Mouse (Mus musculus) adrenal gland, adult 18-20 months (tissue): ENCODE results near the gene Pttg1ip. TPM values are rescaled to one million over a fixed set of nuclear protein-coding genes. Genes with fewer than 3 reads are reported as not detected.

Experiments
- DNase-seq, 2 experiments: peaks; one replicate each; pipeline ENCODE4 v3.0.0; 2021 to 2022; ENCODE audit warnings: low spot score in 2 of 2
- microRNA-seq, 2 experiments: library from miRNA; unstranded; fragments of <30 nt; microRNA quantifications; one replicate each; pipeline ENCODE4 v1.2.0; 2021; ENCODE audit warnings: borderline number of aligned reads in 2 of 2
- total RNA-seq, 2 experiments: library from RNA; stranded (reverse); gene quantifications; 1 replicate in 1 of 2; 2 replicates in 1 of 2; pipeline ENCODE4 v1.2.3; 2021

The Pttg1ip gene
- total RNA-seq, 2 experiments from 2014 or later = 175 to 203 TPM

DNA sequence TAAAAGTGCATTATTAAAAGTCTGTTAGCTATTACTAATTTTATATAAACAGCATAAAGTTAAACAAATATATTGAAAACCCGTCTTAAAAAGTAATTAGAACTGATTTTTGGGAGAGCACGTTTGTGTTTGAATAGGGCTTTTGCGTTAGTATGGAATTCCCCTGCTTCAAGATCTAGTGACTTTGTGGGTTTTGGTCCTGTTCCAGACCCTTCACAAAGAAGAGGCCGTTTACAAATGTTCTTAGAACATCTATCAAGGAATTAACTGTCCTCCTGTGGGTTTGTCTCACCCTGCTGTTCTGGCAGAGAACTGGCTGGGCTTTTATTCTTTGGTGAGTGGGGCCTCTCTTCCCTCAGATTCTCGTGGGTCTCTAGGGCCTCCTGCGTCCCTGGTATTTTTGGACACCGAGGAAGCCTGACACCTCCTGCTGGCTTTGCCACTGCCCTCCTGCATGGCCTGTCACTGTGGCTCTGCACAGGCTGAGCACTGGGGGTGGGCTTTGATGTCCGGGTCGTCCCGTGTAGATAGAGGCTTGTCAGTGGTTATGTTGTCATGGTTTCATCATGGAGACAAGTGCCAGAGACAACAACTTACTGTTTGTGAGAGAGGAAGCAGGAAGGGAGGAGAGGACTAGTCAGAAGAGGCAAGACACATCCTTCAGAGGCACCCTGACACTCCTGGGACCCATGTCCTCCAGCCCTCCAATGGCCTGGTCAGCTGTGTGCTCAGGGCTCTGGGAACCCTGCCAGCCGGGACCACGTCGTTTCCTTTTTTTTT is 53.1 kb downstream of the Pttg1ip start:
- no peak for DNase-seq

DNA sequence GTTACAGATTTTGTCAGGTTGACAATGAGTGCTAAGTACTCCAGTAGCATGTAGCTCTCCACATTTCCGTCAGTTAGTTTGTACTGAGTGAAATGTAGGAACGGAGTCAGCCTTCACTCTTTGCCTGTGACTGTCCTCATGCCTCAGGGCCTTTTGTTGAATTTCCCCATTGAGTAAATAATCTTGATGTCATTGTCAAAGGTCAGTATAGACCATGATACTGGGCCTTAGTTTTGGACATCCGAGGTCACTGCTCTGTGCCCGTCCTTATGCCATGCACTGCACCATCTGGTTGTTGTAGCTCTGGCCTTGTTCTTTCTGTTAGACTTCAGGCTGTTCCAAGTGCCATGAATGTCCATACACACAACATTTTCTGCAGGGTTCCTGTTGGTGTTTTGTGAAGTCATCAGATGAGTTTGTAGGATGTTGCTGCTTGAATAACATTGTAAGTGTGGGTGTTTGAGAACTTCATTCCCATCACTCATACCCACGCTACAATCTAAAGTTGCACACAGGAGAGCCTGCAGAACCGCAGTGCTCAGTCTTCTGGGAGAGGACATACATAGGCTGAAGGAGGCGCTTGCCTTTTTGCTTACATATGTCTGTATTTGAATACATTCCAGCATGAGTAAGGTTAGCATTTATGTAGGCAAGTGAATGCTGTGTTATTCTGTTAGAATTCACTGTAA is 54.9 kb downstream of the Pttg1ip start:
- no peak for DNase-seq

DNA sequence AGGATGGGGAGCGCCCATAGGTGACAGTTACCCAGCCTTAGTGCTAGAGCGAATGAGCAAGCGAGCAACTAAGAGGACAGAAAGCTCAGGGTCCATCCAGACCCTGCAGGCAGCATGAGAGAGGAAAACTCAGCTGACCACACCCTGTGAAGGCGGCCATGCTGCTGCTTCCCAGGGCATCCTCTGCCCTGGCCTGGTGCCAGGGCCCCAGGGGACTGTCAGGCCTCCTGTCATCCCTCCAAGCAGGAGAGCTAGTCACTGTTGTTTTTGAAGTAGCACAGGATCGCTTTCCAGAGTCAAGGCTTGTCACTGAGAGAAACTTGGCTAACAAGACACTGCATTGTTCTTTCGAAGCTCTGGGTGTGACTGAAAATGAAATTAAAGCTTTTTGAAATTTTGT is 57.4 kb downstream of the Pttg1ip start:
- no peak for DNase-seq

DNA sequence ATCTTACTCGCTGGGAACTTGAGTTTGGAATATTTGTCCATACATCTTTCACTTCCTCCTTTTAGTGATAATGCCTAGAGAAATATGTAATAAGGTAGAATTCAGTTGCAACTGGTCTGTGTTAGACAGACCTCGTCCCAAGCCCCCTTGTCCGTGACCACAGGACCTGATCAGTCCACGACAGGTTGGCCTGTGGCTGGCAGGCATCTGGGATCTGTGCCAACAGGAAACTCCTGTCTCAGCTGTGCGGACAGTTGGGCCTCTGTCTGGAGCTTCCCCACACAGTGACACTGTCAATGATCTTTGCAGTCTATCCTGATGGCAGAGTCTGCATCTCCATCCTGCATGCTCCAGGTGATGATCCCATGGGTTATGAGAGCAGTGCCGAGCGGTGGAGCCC is 61.6 kb downstream of the Pttg1ip start:
- DNase-seq = no peak

DNA sequence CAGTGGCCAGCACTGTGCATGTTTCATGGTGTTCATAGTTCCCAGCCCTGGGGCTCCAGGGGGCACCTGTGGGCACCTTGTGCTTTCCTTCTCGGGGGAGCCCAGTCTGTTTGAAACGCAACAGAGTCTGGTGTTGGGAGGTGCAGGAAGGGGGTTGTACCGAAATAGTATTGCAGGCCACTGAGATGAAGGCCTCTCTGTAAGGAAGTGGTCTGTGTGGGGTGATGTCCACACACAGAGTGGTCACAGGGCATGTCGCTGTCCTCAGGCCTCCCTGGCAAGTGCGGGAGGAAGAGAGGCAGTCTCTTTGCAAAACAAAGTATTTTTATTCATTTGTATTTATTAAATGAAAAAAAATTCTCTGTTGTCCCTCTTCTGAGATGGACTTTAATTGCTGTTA is 64.1 kb downstream of the Pttg1ip start:
- no peak for DNase-seq

DNA sequence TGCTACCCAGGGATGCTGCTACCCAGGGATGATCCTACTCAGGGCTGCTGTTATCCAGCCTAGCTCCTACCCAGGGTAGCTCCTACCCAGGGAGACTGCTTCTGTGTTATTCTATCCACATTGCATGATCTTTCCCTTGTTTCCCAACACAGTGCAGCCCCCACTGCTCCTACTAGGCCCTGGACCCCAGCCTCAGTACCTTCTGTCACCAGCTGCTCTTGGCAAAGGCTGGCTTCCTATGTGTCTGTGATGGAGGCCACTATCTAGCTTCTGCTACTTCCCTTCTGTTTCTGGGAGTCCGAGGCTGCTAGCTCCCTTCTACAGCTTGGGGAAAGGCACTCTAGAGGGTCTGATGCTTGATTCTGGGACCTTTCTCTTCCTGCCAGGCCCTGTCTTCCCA is 65.9 kb downstream of the Pttg1ip start:
- no peak for DNase-seq

DNA sequence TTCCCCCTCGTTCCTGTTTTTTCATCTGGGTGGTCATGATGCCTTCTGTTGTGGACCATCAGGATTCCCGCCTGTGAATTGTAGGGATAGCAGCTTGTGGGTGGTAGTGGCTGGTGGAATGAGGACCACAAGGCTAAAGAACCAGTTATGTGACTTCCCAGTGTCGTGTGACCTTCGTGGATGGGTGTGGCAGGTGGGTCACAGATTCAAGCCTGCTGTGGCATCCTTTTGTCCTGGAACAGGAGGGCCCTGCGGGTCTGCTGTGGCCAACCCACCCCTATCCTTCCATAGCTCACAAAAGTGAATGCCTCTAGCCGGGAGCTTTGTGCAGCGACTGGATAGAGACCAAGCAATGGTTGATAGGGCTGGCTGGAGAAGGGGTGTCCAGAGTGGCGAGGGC is 66.4 kb downstream of the Pttg1ip start:
- no peak for DNase-seq

Small RNA genes within 50 kb of the gene (microRNA-seq; reads per million reads assigned to microRNA genes)
- gene Mir1930 = 2.4 to 10.4 reads per million in 2 experiments

Other genes with a start within 250 kb of the Pttg1ip start
- gene Adarb1, start 163.4 kb upstream of the Pttg1ip start, total RNA-seq = 100 to 1,000 TPM in 1 of 2 experiments, 10 to 100 TPM in 1; 31.3 to 113 TPM
- gene Fam207a, start 65.9 kb upstream of the Pttg1ip start, total RNA-seq = 10 to 100 TPM; 19.5 to 21.9 TPM
- gene Itgb2, start 51.5 kb upstream of the Pttg1ip start, total RNA-seq = 10 to 100 TPM in 1 of 2 experiments, 1 to 10 TPM in 1; 7.8 to 16.2 TPM
- gene Sumo3, start 24.4 kb downstream of the Pttg1ip start, total RNA-seq = 10 to 100 TPM; 91.8 to 98.8 TPM
- gene Gm49325, start 24.5 kb downstream of the Pttg1ip start, total RNA-seq = 10 to 100 TPM; 13.1 to 17.1 TPM
- 10 to 100 TPM; 67.2 to 74.1 TPM for gene Ube2g2, start 40.6 kb downstream of the Pttg1ip start, total RNA-seq
- under 1 TPM; 0.27 to 0.51 TPM for gene Tspear, start 104.8 kb downstream of the Pttg1ip start, total RNA-seq
- not detected for gene Gm19402, start 109.0 kb downstream of the Pttg1ip start, total RNA-seq
- gene Gm9508, start 115.5 kb downstream of the Pttg1ip start, total RNA-seq = not detected
- not detected for gene Gm10272, start 124.9 kb downstream of the Pttg1ip start, total RNA-seq
- not detected for gene Gm10024, start 129.7 kb downstream of the Pttg1ip start, total RNA-seq
- gene Gm10142, start 134.1 kb downstream of the Pttg1ip start, total RNA-seq = not detected
- gene Krtap12-1, start 138.9 kb downstream of the Pttg1ip start, total RNA-seq = not detected
- not detected for gene Gm10100, start 144.8 kb downstream of the Pttg1ip start, total RNA-seq
- not detected for gene Gm18596, start 160.9 kb downstream of the Pttg1ip start, total RNA-seq
- not detected for gene Gm9736, start 169.6 kb downstream of the Pttg1ip start, total RNA-seq
- not detected for gene Gm3233, start 178.0 kb downstream of the Pttg1ip start, total RNA-seq
- not detected for gene Gm3238, start 189.6 kb downstream of the Pttg1ip start, total RNA-seq
- gene Gm7138, start 195.2 kb downstream of the Pttg1ip start, total RNA-seq = not detected
- gene Gm3250, start 200.8 kb downstream of the Pttg1ip start, total RNA-seq = not detected
- gene Gm7137, start 206.5 kb downstream of the Pttg1ip start, total RNA-seq = not detected
- gene Gm9639, start 213.4 kb downstream of the Pttg1ip start, total RNA-seq = not detected
- gene Gm19668, start 217.4 kb downstream of the Pttg1ip start, total RNA-seq = not detected
- not detected for gene Gm9507, start 230.1 kb downstream of the Pttg1ip start, total RNA-seq
- gene Gm2696, start 233.0 kb downstream of the Pttg1ip start, total RNA-seq = not detected
- gene Krtap10-4, start 245.4 kb downstream of the Pttg1ip start, total RNA-seq = not detected